Mouse (Mus musculus): ENCODE results near the gene Chsy1. TPM values are rescaled to one million over a fixed set of nuclear protein-coding genes. Genes with fewer than 3 reads are reported as not detected.

Gene Chsy1
- polyA plus RNA-seq, 1 experiment: 8.2 TPM

GRCm38 (mm10) chr7:66118046-66118445, 8.7 kb downstream of the Chsy1 start:
- no peak overlapping the region for H3K4me3 ChIP-seq (ENCODE audit: insufficient read depth, low read length)
- peaks cover 3% of the 10 kb centered on the region; the same call in 1 of the 2 replicates for H3K4me1 ChIP-seq (ENCODE audit: control insufficient read depth, insufficient read depth, low read length)
- no peak for TF ChIP-seq CTCF (IDR thresholded peaks at IDR 0.05; ENCODE audit: extremely low read depth, insufficient read depth, low read length)
- no peak for TF ChIP-seq POLR2A (IDR thresholded peaks at IDR 0.05; ENCODE audit: extremely low read depth, insufficient read depth, low read length)
- no peak overlapping the region for H3K27ac ChIP-seq (ENCODE audit: insufficient read depth, low read length)

- Histone ChIP-seq H3K27ac (ENCODE audit: insufficient read depth, low read length) (no peak overlapping the region), H3K4me3 (ENCODE audit: insufficient read depth, low read length) (no peak overlapping the region), H3K4me1 (ENCODE audit: control insufficient read depth, insufficient read depth, low read length) (peaks cover 3% of the 10 kb centered on the region; the same call in 1 of the 2 replicates)
- no peak for TF ChIP-seq CTCF (IDR thresholded peaks at IDR 0.05; ENCODE audit: extremely low read depth, insufficient read depth, low read length)
- no peak for TF ChIP-seq POLR2A (IDR thresholded peaks at IDR 0.05; ENCODE audit: extremely low read depth, insufficient read depth, low read length)
These were observed 9.5 kb downstream of the Chsy1 start for GRCm38 (mm10) chr7:66118796-66119195.

GRCm38 (mm10) chr7:66120139-66120538, 10.8 kb downstream of the Chsy1 start:
- no peak for TF ChIP-seq POLR2A (IDR thresholded peaks at IDR 0.05; ENCODE audit: extremely low read depth, insufficient read depth, low read length)
- TF ChIP-seq CTCF (IDR thresholded peaks at IDR 0.05; ENCODE audit: extremely low read depth, insufficient read depth, low read length): no peak
- Histone ChIP-seq H3K27ac (ENCODE audit: insufficient read depth, low read length) (no peak overlapping the region), H3K4me3 (ENCODE audit: insufficient read depth, low read length) (no peak overlapping the region), H3K4me1 (ENCODE audit: control insufficient read depth, insufficient read depth, low read length) (peaks cover 3% of the 10 kb centered on the region; the same call in 1 of the 2 replicates)

GRCm38 (mm10) chr7:66120702-66121396, 11.5 kb downstream of the Chsy1 start:
- Histone ChIP-seq H3K27ac (ENCODE audit: insufficient read depth, low read length) (no peak overlapping the region), H3K4me3 (ENCODE audit: insufficient read depth, low read length) (no peak overlapping the region)

GRCm38 (mm10) chr7:66124551-66124968, 15.2 kb downstream of the Chsy1 start:
- Histone ChIP-seq H3K27ac (ENCODE audit: insufficient read depth, low read length) (no peak overlapping the region), H3K4me3 (ENCODE audit: insufficient read depth, low read length) (no peak overlapping the region), H3K4me1 (ENCODE audit: control insufficient read depth, insufficient read depth, low read length) (no peaks in the 10 kb centered on the region)
- no peak for TF ChIP-seq POLR2A (IDR thresholded peaks at IDR 0.05; ENCODE audit: extremely low read depth, insufficient read depth, low read length)
- TF ChIP-seq CTCF (IDR thresholded peaks at IDR 0.05; ENCODE audit: extremely low read depth, insufficient read depth, low read length): no peak

More at GRCm38 (mm10) chr7:66120702-66121396, 11.5 kb downstream of the Chsy1 start:
- TF ChIP-seq CTCF (IDR thresholded peaks at IDR 0.05; ENCODE audit: extremely low read depth, insufficient read depth, low read length) (no peak), POLR2A (IDR thresholded peaks at IDR 0.05; ENCODE audit: extremely low read depth, insufficient read depth, low read length) (no peak)
- peaks cover 3% of the 10 kb centered on the region; the same call in 1 of the 2 replicates for H3K4me1 ChIP-seq (ENCODE audit: control insufficient read depth, insufficient read depth, low read length)

- no peak overlapping the region for H3K4me3 ChIP-seq (ENCODE audit: insufficient read depth, low read length)
- H3K27ac ChIP-seq (ENCODE audit: insufficient read depth, low read length): no peak overlapping the region
- H3K4me1 ChIP-seq (ENCODE audit: control insufficient read depth, insufficient read depth, low read length): no peaks in the 10 kb centered on the region
- no peak for TF ChIP-seq CTCF (IDR thresholded peaks at IDR 0.05; ENCODE audit: extremely low read depth, insufficient read depth, low read length)
- TF ChIP-seq POLR2A (IDR thresholded peaks at IDR 0.05; ENCODE audit: extremely low read depth, insufficient read depth, low read length): no peak
These were observed 16.1 kb downstream of the Chsy1 start for GRCm38 (mm10) chr7:66125368-66125767.

GRCm38 (mm10) chr7:66127951-66128645, 18.8 kb downstream of the Chsy1 start:
- no peaks in the 10 kb centered on the region for H3K4me1 ChIP-seq (ENCODE audit: control insufficient read depth, insufficient read depth, low read length)
- TF ChIP-seq CTCF (IDR thresholded peaks at IDR 0.05; ENCODE audit: extremely low read depth, insufficient read depth, low read length) (no peak), POLR2A (IDR thresholded peaks at IDR 0.05; ENCODE audit: extremely low read depth, insufficient read depth, low read length) (no peak)
- no peak overlapping the region for H3K27ac ChIP-seq (ENCODE audit: insufficient read depth, low read length)
- no peak overlapping the region for H3K4me3 ChIP-seq (ENCODE audit: insufficient read depth, low read length)

- TF ChIP-seq POLR2A (IDR thresholded peaks at IDR 0.05; ENCODE audit: extremely low read depth, insufficient read depth, low read length) (no peak), CTCF (IDR thresholded peaks at IDR 0.05; ENCODE audit: extremely low read depth, insufficient read depth, low read length) (no peak)
- no peak overlapping the region for H3K27ac ChIP-seq (ENCODE audit: insufficient read depth, low read length)
- H3K4me3 ChIP-seq (ENCODE audit: insufficient read depth, low read length): no peak overlapping the region
- H3K4me1 ChIP-seq (ENCODE audit: control insufficient read depth, insufficient read depth, low read length): no peaks in the 10 kb centered on the region
These were observed 19.5 kb downstream of the Chsy1 start for GRCm38 (mm10) chr7:66128857-66129256.

GRCm38 (mm10) chr7:66130296-66130695, 21.0 kb downstream of the Chsy1 start:
- peaks cover 2% of the 10 kb centered on the region for H3K4me1 ChIP-seq (ENCODE audit: control insufficient read depth, insufficient read depth, low read length)
- TF ChIP-seq POLR2A (IDR thresholded peaks at IDR 0.05; ENCODE audit: extremely low read depth, insufficient read depth, low read length): no peak
- TF ChIP-seq CTCF (IDR thresholded peaks at IDR 0.05; ENCODE audit: extremely low read depth, insufficient read depth, low read length): no peak
- H3K4me3 ChIP-seq (ENCODE audit: insufficient read depth, low read length): no peak overlapping the region
- H3K27ac ChIP-seq (ENCODE audit: insufficient read depth, low read length): no peak overlapping the region
